Mouse (Mus musculus): ENCODE results near the gene Slc37a4. TPM values are rescaled to one million over a fixed set of nuclear protein-coding genes. Genes with fewer than 3 reads are reported as not detected.
A peak's percentile ranks its signal among the peaks of the same experiment; 100 is the strongest.
"Not testable (repeated sequence)": the region's sequence is repeated elsewhere in the genome, so short reads cannot be mapped to it uniquely, and the experiment has no call there.

Gene Slc37a4
- total and polyA plus RNA-seq, 2 experiments from 2014 or later, result 35.1 to 83.8 TPM

GRCm38 (mm10) chr9:44352337-44352736 lies 44.3 kb upstream of the Slc37a4 start:
- TF ChIP-seq EP300 (IDR thresholded peaks at IDR 0.05; ENCODE audit: low read depth), result no peak
- TF ChIP-seq CTCF (IDR thresholded peaks at IDR 0.05; ENCODE audit: low read depth), result no peak
- H3K27me3 ChIP-seq (ENCODE audit: control insufficient read depth, insufficient read depth, low read length), result no peaks in the 10 kb centered on the region
- no peak overlapping the region for H3K4me2 ChIP-seq (ENCODE audit: low read depth, low read length)
- no peak overlapping the region for H3K4me3 ChIP-seq (ENCODE audit: low read depth, low read length)
- whole genome bisulfite sequencing, result 89% methylated on average over 10 of the region's 10 CpGs
- ATAC-seq (ENCODE audit: insufficient read depth, low read depth) (no peak), DNase-seq (ENCODE audit: low spot score) (no peak)
- H3K4me1 ChIP-seq (ENCODE audit: control insufficient read depth, insufficient read depth), result no peaks in the 10 kb centered on the region
- H3K27ac ChIP-seq (ENCODE audit: low read depth), result no peak overlapping the region
- H3K9ac ChIP-seq (replicated peaks; ENCODE audit: low read depth, low read length), result no peak overlapping the region
- no peaks in the 10 kb centered on the region for H3K9me3 ChIP-seq (replicated peaks; ENCODE audit: control insufficient read depth, low read length)
- H3K36me3 ChIP-seq (replicated peaks; ENCODE audit: control insufficient read depth, insufficient read depth, low read length), result peaks cover 93% of the 10 kb centered on the region

DNA sequence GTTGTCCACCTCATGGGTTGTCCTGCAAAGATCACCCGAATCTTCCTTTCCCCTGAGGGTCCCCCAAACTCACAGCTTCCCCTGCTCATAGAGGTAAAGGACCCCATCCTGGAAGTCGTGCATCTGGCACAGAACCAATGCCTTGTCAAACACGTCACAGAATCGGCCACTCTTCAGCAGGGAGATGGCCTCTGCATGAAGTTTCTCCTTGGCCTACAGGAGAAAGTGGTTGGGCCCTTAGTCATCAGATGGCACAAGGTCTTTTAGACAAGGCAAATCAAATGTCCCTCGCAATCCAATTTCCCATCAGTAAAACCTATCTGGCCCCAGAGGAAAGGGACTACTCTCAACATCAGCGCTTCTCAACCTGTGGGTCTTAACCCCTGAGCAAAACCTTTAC lies 43.5 kb upstream of the Slc37a4 start:
- H3K27me3 ChIP-seq (ENCODE audit: control insufficient read depth, insufficient read depth, low read length), result no peaks in the 10 kb centered on the region
- 92% methylated on average over 6 of the region's 6 CpGs for WGBS
- no peak for ATAC-seq (ENCODE audit: insufficient read depth, low read depth)
- no peaks in the 10 kb centered on the region for H3K9me3 ChIP-seq (replicated peaks; ENCODE audit: control insufficient read depth, low read length)
- H3K9ac ChIP-seq (replicated peaks; ENCODE audit: low read depth, low read length), result no peak overlapping the region
- H3K36me3 ChIP-seq (replicated peaks; ENCODE audit: control insufficient read depth, insufficient read depth, low read length), result peaks cover 91% of the 10 kb centered on the region
- no peak overlapping the region for H3K4me3 ChIP-seq (ENCODE audit: low read depth, low read length)
- H3K4me1 ChIP-seq (ENCODE audit: control insufficient read depth, insufficient read depth), result no peaks in the 10 kb centered on the region
- TF ChIP-seq EP300 (IDR thresholded peaks at IDR 0.05; ENCODE audit: low read depth) (no peak), CTCF (IDR thresholded peaks at IDR 0.05; ENCODE audit: low read depth) (no peak)
- no peak overlapping the region for H3K4me2 ChIP-seq (ENCODE audit: low read depth, low read length)
- H3K27ac ChIP-seq (ENCODE audit: low read depth), result no peak overlapping the region
- DNase-seq (ENCODE audit: low spot score), result no peak

GRCm38 (mm10) chr9:44357207-44357606 lies 39.4 kb upstream of the Slc37a4 start:
- H3K9ac ChIP-seq (replicated peaks; ENCODE audit: low read depth, low read length), result no peak overlapping the region
- ATAC-seq (ENCODE audit: insufficient read depth, low read depth), result no peak
- no peaks in the 10 kb centered on the region for H3K27me3 ChIP-seq (ENCODE audit: control insufficient read depth, insufficient read depth, low read length)
- H3K4me2 ChIP-seq (ENCODE audit: low read depth, low read length), result no peak overlapping the region
- H3K4me1 ChIP-seq (ENCODE audit: control insufficient read depth, insufficient read depth), result no peaks in the 10 kb centered on the region
- peak; percentile 55 for DNase-seq (ENCODE audit: low spot score)
- no peaks in the 10 kb centered on the region for H3K9me3 ChIP-seq (replicated peaks; ENCODE audit: control insufficient read depth, low read length)
- TF ChIP-seq EP300 (IDR thresholded peaks at IDR 0.05; ENCODE audit: low read depth), result no peak
- TF ChIP-seq CTCF (IDR thresholded peaks at IDR 0.05; ENCODE audit: low read depth), result peak; percentile 56
- H3K36me3 ChIP-seq (replicated peaks; ENCODE audit: control insufficient read depth, insufficient read depth, low read length), result peaks cover 69% of the 10 kb centered on the region
- no peak overlapping the region for H3K4me3 ChIP-seq (ENCODE audit: low read depth, low read length)
- 78% methylated on average over 4 of the region's 4 CpGs for WGBS
- no peak overlapping the region for H3K27ac ChIP-seq (ENCODE audit: low read depth)

GRCm38 (mm10) chr9:44361190-44361917 lies 35.3 kb upstream of the Slc37a4 start, which contains the start of gene Vps11:
TSS of gene Vps11 (minus strand) at chr9:44361670.
- Histone ChIP-seq H3K27ac (ENCODE audit: low read depth) (peak within 1 kb of the TSS; percentile 84), H3K4me3 (ENCODE audit: low read depth, low read length) (peak within 1 kb of the TSS; percentile 85), H3K27me3 (ENCODE audit: control insufficient read depth, insufficient read depth, low read length) (no peaks in the 10 kb centered on the region), H3K9ac (replicated peaks; ENCODE audit: low read depth, low read length) (peak within 1 kb of the TSS; percentile 73), H3K4me1 (ENCODE audit: control insufficient read depth, insufficient read depth) (no peaks in the 10 kb centered on the region), H3K9me3 (replicated peaks; ENCODE audit: control insufficient read depth, low read length) (no peaks in the 10 kb centered on the region), H3K4me2 (ENCODE audit: low read depth, low read length) (peak within 1 kb of the TSS; percentile 79), H3K36me3 (replicated peaks; ENCODE audit: control insufficient read depth, insufficient read depth, low read length) (peaks cover 27% of the 10 kb centered on the region)
- peak; percentile 95 for ATAC-seq (ENCODE audit: insufficient read depth, low read depth)
- peak; percentile 97 for DNase-seq (ENCODE audit: low spot score)
- TF ChIP-seq EP300 (IDR thresholded peaks at IDR 0.05; ENCODE audit: low read depth) (peak; percentile 74; the same call in 1 of the 2 replicates), CTCF (IDR thresholded peaks at IDR 0.05; ENCODE audit: low read depth) (peak; percentile 9; the same call in 1 of the 2 replicates)
- WGBS, result under 1% methylated on average over 44 of the region's 44 CpGs

- WGBS, result 45% methylated on average over 4 of the region's 4 CpGs
These were observed 34.7 kb upstream of the Slc37a4 start for GRCm38 (mm10) chr9:44361931-44362330.

GRCm38 (mm10) chr9:44364480-44364879 lies 32.2 kb upstream of the Slc37a4 start:
- DNase-seq (ENCODE audit: low spot score), result no peak
- peak; percentile 9; the same call in 1 of the 2 replicates for TF ChIP-seq CTCF (IDR thresholded peaks at IDR 0.05; ENCODE audit: low read depth)
- no peak for TF ChIP-seq EP300 (IDR thresholded peaks at IDR 0.05; ENCODE audit: low read depth)
- H3K36me3 ChIP-seq (replicated peaks; ENCODE audit: control insufficient read depth, insufficient read depth, low read length), result 0 out of 2 replicates have a peak, but pooled peaks cover 1% of the 10 kb centered on the region
- no peaks in the 10 kb centered on the region for H3K4me1 ChIP-seq (ENCODE audit: control insufficient read depth, insufficient read depth)
- H3K9ac ChIP-seq (replicated peaks; ENCODE audit: low read depth, low read length), result no peak overlapping the region
- 58% methylated on average over 3 of the region's 3 CpGs for WGBS
- no peaks in the 10 kb centered on the region for H3K27me3 ChIP-seq (ENCODE audit: control insufficient read depth, insufficient read depth, low read length)
- no peak overlapping the region for H3K4me3 ChIP-seq (ENCODE audit: low read depth, low read length)
- no peak overlapping the region for H3K4me2 ChIP-seq (ENCODE audit: low read depth, low read length)
- no peaks in the 10 kb centered on the region for H3K9me3 ChIP-seq (replicated peaks; ENCODE audit: control insufficient read depth, low read length)
- no peak overlapping the region for H3K27ac ChIP-seq (ENCODE audit: low read depth)
- no peak for ATAC-seq (ENCODE audit: insufficient read depth, low read depth)

More at GRCm38 (mm10) chr9:44361931-44362330, 34.7 kb upstream of the Slc37a4 start:
- Histone ChIP-seq H3K36me3 (replicated peaks; ENCODE audit: control insufficient read depth, insufficient read depth, low read length) (peaks cover 21% of the 10 kb centered on the region), H3K4me3 (ENCODE audit: low read depth, low read length) (peak overlapping the region; percentile 85), H3K4me2 (ENCODE audit: low read depth, low read length) (peak overlapping the region; percentile 79), H3K27ac (ENCODE audit: low read depth) (peak overlapping the region; percentile 84)
- not testable (repeated sequence) for H3K9ac ChIP-seq (replicated peaks; ENCODE audit: low read depth, low read length); H3K9me3 ChIP-seq (replicated peaks; ENCODE audit: control insufficient read depth, low read length); H3K27me3 ChIP-seq (ENCODE audit: control insufficient read depth, insufficient read depth, low read length); DNase-seq (ENCODE audit: low spot score); ATAC-seq (ENCODE audit: insufficient read depth, low read depth); H3K4me1 ChIP-seq (ENCODE audit: control insufficient read depth, insufficient read depth)

Data from heart, postnatal 0 days (tissue).